Mouse (Mus musculus): ENCODE measurements around the gene Tlr9.

The Tlr9 gene

GRCm38 (mm10) chr9:106232956-106233355 is 10.6 kb downstream of the Tlr9 start:
- DNase-seq (ENCODE audit: low read depth) = no peak

- no peak for DNase-seq (ENCODE audit: low read depth)
Measured at GRCm38 (mm10) chr9:106233953-106234352, 11.6 kb downstream of the Tlr9 start.

GRCm38 (mm10) chr9:106235194-106235830 is 12.9 kb downstream of the Tlr9 start:
- DNase-seq (ENCODE audit: low read depth) = no peak

GRCm38 (mm10) chr9:106236156-106236817 is 13.9 kb downstream of the Tlr9 start:
- DNase-seq (ENCODE audit: low read depth) = no peak

- no peak for DNase-seq (ENCODE audit: low read depth)
Measured at GRCm38 (mm10) chr9:106236818-106237211, 14.4 kb downstream of the Tlr9 start.

GRCm38 (mm10) chr9:106237401-106237800 is 15.0 kb downstream of the Tlr9 start:
- DNase-seq (ENCODE audit: low read depth) = no peak

- no peak for DNase-seq (ENCODE audit: low read depth)
Measured at GRCm38 (mm10) chr9:106237878-106238277, 15.5 kb downstream of the Tlr9 start.

GRCm38 (mm10) chr9:106241541-106242164 is 19.3 kb downstream of the Tlr9 start:
- no peak for DNase-seq (ENCODE audit: low read depth)

GRCm38 (mm10) chr9:106242813-106243488 is 20.6 kb downstream of the Tlr9 start:
- DNase-seq (ENCODE audit: low read depth) = peak; percentile 39

GRCm38 (mm10) chr9:106249550-106249949 is 27.2 kb downstream of the Tlr9 start:
- DNase-seq (ENCODE audit: low read depth) = no peak

- DNase-seq (ENCODE audit: low read depth) = no peak
Measured at GRCm38 (mm10) chr9:106250245-106250644, 27.8 kb downstream of the Tlr9 start.

- DNase-seq (ENCODE audit: low read depth) = no peak
Measured at GRCm38 (mm10) chr9:106251066-106251465, 28.7 kb downstream of the Tlr9 start.

- no peak for DNase-seq (ENCODE audit: low read depth)
Measured at GRCm38 (mm10) chr9:106254001-106254400, 31.6 kb downstream of the Tlr9 start.

GRCm38 (mm10) chr9:106258412-106258811 is 36.0 kb downstream of the Tlr9 start:
- peak; percentile 71 for DNase-seq (ENCODE audit: low read depth)

GRCm38 (mm10) chr9:106258990-106259389 is 36.6 kb downstream of the Tlr9 start:
- DNase-seq (ENCODE audit: low read depth) = peak; percentile 90

GRCm38 (mm10) chr9:106261058-106261457 is 38.7 kb downstream of the Tlr9 start:
- peak; percentile 80 for DNase-seq (ENCODE audit: low read depth)

GRCm38 (mm10) chr9:106261491-106261890 is 39.1 kb downstream of the Tlr9 start:
- no peak for DNase-seq (ENCODE audit: low read depth)

GRCm38 (mm10) chr9:106262075-106262474 is 39.7 kb downstream of the Tlr9 start:
- no peak for DNase-seq (ENCODE audit: low read depth)

GRCm38 (mm10) chr9:106263381-106263924 is 41.1 kb downstream of the Tlr9 start:
- no peak for DNase-seq (ENCODE audit: low read depth)

GRCm38 (mm10) chr9:106265358-106266075 is 43.1 kb downstream of the Tlr9 start:
- no peak for DNase-seq (ENCODE audit: low read depth)

- DNase-seq (ENCODE audit: low read depth) = no peak
Measured at GRCm38 (mm10) chr9:106266936-106267657, 44.7 kb downstream of the Tlr9 start.
